Mouse (Mus musculus): ENCODE results near the gene Sys1.

DNA sequence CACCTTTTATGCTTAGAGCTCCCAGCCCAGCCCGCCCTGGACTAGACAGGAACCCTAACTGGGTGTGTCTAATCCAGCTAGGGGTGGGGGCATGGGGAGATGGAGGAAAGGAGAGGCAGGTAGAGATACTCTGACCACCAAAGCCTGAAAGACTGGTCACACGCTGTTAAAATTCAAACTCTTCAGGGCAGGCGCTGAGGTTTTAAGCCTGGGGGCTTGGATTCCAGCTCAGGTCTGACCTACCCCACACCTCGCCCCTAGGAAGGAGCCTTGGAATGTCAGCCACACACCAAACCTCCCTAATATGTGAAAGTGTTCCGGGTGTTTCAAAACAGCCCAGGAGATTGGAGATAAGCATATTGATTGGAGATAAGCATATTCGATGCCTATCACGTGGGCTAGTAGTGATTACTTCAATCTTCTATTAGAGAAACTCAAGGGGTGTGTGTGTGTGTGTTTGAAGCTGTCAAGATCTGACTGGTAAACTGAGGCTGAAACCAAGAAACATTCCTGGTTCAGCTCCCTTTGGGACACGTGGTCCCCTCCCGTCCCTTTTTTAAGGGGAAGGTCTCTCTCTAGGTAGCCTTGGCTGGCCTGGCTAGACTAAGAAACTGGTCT lies 23.4 kb upstream of the Sys1 start:
- TF ChIP-seq CTCF (IDR thresholded peaks at IDR 0.05; ENCODE audit: control insufficient read depth, insufficient read depth, insufficient replicate concordance, low read depth, low read length) (no peak), POLR2A (IDR thresholded peaks at IDR 0.05; ENCODE audit: control insufficient read depth, low read depth, low read length) (no peak)

Data from testis, adult 2 months (tissue).